Mouse (Mus musculus): ENCODE data around the gene Adamts2. TPM values are rescaled to one million over a fixed set of nuclear protein-coding genes. Genes with fewer than 3 reads are reported as not detected.

The Adamts2 gene
- polyA plus RNA-seq, 2 experiments: 0.83 to 1.1 TPM

- H3K4me1 ChIP-seq (replicated peaks; ENCODE audit: control insufficient read depth in 2 of 2, insufficient read depth in 2 of 2, low read length in 1 of 2): no peaks in the 10 kb centered on the region
- no peaks in the 10 kb centered on the region for H3K36me3 ChIP-seq (replicated peaks; ENCODE audit: control insufficient read depth, insufficient read depth, low read depth)
- no peak overlapping the region for H3K9ac ChIP-seq (replicated peaks)
- no peak overlapping the region for H3K4me3 ChIP-seq (ENCODE audit: insufficient read depth in 1 of 2, low read depth in 2 of 2, low read length in 2 of 2)
- no peak for ATAC-seq (ENCODE audit: insufficient read depth)
- no peaks in the 10 kb centered on the region for H3K27me3 ChIP-seq (ENCODE audit: control insufficient read depth, insufficient read depth, low read length)
- TF ChIP-seq CTCF (IDR thresholded peaks at IDR 0.05; ENCODE audit: low read depth) (no peak), EP300 (IDR thresholded peaks at IDR 0.05; ENCODE audit: low read depth) (no peak)
- no peak overlapping the region for H3K27ac ChIP-seq
- no peaks in the 10 kb centered on the region for H3K9me3 ChIP-seq (ENCODE audit: control insufficient read depth, low read length)
- DNase-seq (ENCODE audit: low read depth in 3 of 3, low spot score in 3 of 3): no peak
- H3K4me2 ChIP-seq (ENCODE audit: low read depth): no peak overlapping the region
- 16% methylated on average over 4 of the region's 4 CpGs for WGBS (ENCODE audit: insufficient replicate concordance)
Measured at GRCm38 (mm10) chr11:50576521-50576920, 25.4 kb upstream of the Adamts2 start.

DNA sequence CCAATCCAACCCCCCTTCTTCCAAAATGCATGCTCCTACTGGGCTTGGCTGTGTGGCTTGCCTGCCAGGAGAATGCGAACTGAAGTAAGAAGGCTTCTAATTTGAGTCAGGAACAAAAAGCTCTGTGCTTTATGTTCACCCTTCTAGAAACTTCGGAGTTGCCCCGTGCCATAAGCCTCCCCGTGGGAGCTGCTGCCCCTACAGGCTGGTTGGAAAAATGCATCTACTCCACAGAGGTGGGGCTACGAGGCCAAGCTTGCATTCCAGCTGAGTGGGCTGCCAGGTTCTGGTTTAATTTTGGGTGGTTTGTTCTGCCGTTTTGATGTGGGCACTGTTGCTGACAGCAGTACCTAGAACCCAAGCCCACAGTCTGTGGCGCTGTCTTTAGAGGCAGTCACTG lies 14.9 kb upstream of the Adamts2 start:
- Histone ChIP-seq H3K4me1 (replicated peaks; ENCODE audit: control insufficient read depth in 2 of 2, insufficient read depth in 2 of 2, low read length in 1 of 2) (no peaks in the 10 kb centered on the region), H3K27me3 (ENCODE audit: control insufficient read depth, insufficient read depth, low read length) (no peaks in the 10 kb centered on the region), H3K36me3 (replicated peaks; ENCODE audit: control insufficient read depth, insufficient read depth, low read depth) (no peaks in the 10 kb centered on the region), H3K9me3 (ENCODE audit: control insufficient read depth, low read length) (no peaks in the 10 kb centered on the region), H3K27ac (no peak overlapping the region), H3K4me2 (ENCODE audit: low read depth) (no peak overlapping the region), H3K4me3 (ENCODE audit: insufficient read depth in 1 of 2, low read depth in 2 of 2, low read length in 2 of 2) (no peak overlapping the region), H3K9ac (replicated peaks) (no peak overlapping the region)
- TF ChIP-seq CTCF (IDR thresholded peaks at IDR 0.05; ENCODE audit: low read depth) (peak; percentile 68), EP300 (IDR thresholded peaks at IDR 0.05; ENCODE audit: low read depth) (no peak)
- 29% methylated on average over 7 of the region's 7 CpGs for WGBS (ENCODE audit: insufficient replicate concordance)
- DNase-seq (ENCODE audit: low read depth in 3 of 3, low spot score in 3 of 3) (no peak), ATAC-seq (ENCODE audit: insufficient read depth) (no peak)

DNA sequence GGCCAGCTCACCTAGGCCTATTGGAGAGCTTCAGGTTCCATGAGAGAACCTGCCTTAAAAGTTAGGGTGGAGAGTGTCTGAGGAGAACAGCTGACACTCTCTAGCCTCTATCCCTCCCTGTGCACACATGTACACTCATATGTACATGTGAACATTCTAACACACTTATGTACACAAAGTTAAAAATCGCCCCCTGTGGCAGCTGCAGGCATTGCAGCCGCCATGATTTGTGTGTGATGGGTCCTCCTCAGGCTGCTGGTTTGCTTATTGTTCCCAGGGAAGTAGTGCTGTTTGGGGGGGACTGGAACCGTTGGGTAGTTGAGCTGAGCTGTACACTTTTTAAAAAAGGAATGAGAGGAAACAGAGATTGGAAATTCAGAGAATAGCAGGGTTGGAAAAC lies 14.1 kb upstream of the Adamts2 start:
- DNase-seq (ENCODE audit: low read depth in 3 of 3, low spot score in 3 of 3) (no peak), ATAC-seq (ENCODE audit: insufficient read depth) (no peak)
- H3K36me3 ChIP-seq (replicated peaks; ENCODE audit: control insufficient read depth, insufficient read depth, low read depth): no peaks in the 10 kb centered on the region
- H3K27me3 ChIP-seq (ENCODE audit: control insufficient read depth, insufficient read depth, low read length): no peaks in the 10 kb centered on the region
- H3K4me3 ChIP-seq (ENCODE audit: insufficient read depth in 1 of 2, low read depth in 2 of 2, low read length in 2 of 2): no peak overlapping the region
- H3K4me1 ChIP-seq (replicated peaks; ENCODE audit: control insufficient read depth in 2 of 2, insufficient read depth in 2 of 2, low read length in 1 of 2): no peaks in the 10 kb centered on the region
- TF ChIP-seq EP300 (IDR thresholded peaks at IDR 0.05; ENCODE audit: low read depth) (no peak), CTCF (IDR thresholded peaks at IDR 0.05; ENCODE audit: low read depth) (peak; percentile 72)
- 3% methylated on average over 3 of the region's 3 CpGs for WGBS (ENCODE audit: insufficient replicate concordance)
- no peak overlapping the region for H3K4me2 ChIP-seq (ENCODE audit: low read depth)
- no peak overlapping the region for H3K9ac ChIP-seq (replicated peaks)
- no peaks in the 10 kb centered on the region for H3K9me3 ChIP-seq (ENCODE audit: control insufficient read depth, low read length)
- no peak overlapping the region for H3K27ac ChIP-seq

GRCm38 (mm10) chr11:50589060-50589459 lies 12.8 kb upstream of the Adamts2 start:
- DNase-seq (ENCODE audit: low read depth in 3 of 3, low spot score in 3 of 3) (no peak), ATAC-seq (ENCODE audit: insufficient read depth) (no peak)
- no peak overlapping the region for H3K4me2 ChIP-seq (ENCODE audit: low read depth)
- H3K36me3 ChIP-seq (replicated peaks; ENCODE audit: control insufficient read depth, insufficient read depth, low read depth): no peaks in the 10 kb centered on the region
- no peak overlapping the region for H3K4me3 ChIP-seq (ENCODE audit: insufficient read depth in 1 of 2, low read depth in 2 of 2, low read length in 2 of 2)
- no peaks in the 10 kb centered on the region for H3K9me3 ChIP-seq (ENCODE audit: control insufficient read depth, low read length)
- no peaks in the 10 kb centered on the region for H3K27me3 ChIP-seq (ENCODE audit: control insufficient read depth, insufficient read depth, low read length)
- no peak overlapping the region for H3K27ac ChIP-seq
- H3K9ac ChIP-seq (replicated peaks): no peak overlapping the region
- H3K4me1 ChIP-seq (replicated peaks; ENCODE audit: control insufficient read depth in 2 of 2, insufficient read depth in 2 of 2, low read length in 1 of 2): no peaks in the 10 kb centered on the region
- 30% methylated on average over 11 of the region's 11 CpGs for WGBS (ENCODE audit: insufficient replicate concordance)
- TF ChIP-seq CTCF (IDR thresholded peaks at IDR 0.05; ENCODE audit: low read depth) (peak; percentile 88), EP300 (IDR thresholded peaks at IDR 0.05; ENCODE audit: low read depth) (no peak)

- ATAC-seq (ENCODE audit: insufficient read depth) (no peak), DNase-seq (ENCODE audit: low read depth in 3 of 3, low spot score in 3 of 3) (no peak)
- WGBS (ENCODE audit: insufficient replicate concordance): 71% methylated on average over 13 of the region's 13 CpGs
Measured at GRCm38 (mm10) chr11:50591053-50591452, 10.8 kb upstream of the Adamts2 start.

More at GRCm38 (mm10) chr11:50591053-50591452, 10.8 kb upstream of the Adamts2 start:
- H3K4me1 ChIP-seq (replicated peaks; ENCODE audit: control insufficient read depth in 2 of 2, insufficient read depth in 2 of 2, low read length in 1 of 2): no peaks in the 10 kb centered on the region
- no peak overlapping the region for H3K4me2 ChIP-seq (ENCODE audit: low read depth)
- TF ChIP-seq EP300 (IDR thresholded peaks at IDR 0.05; ENCODE audit: low read depth): no peak
- TF ChIP-seq CTCF (IDR thresholded peaks at IDR 0.05; ENCODE audit: low read depth): no peak
- no peaks in the 10 kb centered on the region for H3K36me3 ChIP-seq (replicated peaks; ENCODE audit: control insufficient read depth, insufficient read depth, low read depth)
- no peaks in the 10 kb centered on the region for H3K27me3 ChIP-seq (ENCODE audit: control insufficient read depth, insufficient read depth, low read length)
- H3K27ac ChIP-seq: no peak overlapping the region
- H3K4me3 ChIP-seq (ENCODE audit: insufficient read depth in 1 of 2, low read depth in 2 of 2, low read length in 2 of 2): no peak overlapping the region
- no peak overlapping the region for H3K9ac ChIP-seq (replicated peaks)
- H3K9me3 ChIP-seq (ENCODE audit: control insufficient read depth, low read length): no peaks in the 10 kb centered on the region
